Mouse (Mus musculus) ES-CJ7 (cell line): ENCODE measurements at regions not wholly inside any gene's neighbourhood (a gene's known extent, or its start where the extent isn't known, plus 50 kb on each side); places are given as distances from the start of the nearest gene placed in this dataset.

ENCODE experiments used
- DNase-seq: peaks from one replicate; pipeline ENCODE4 v3.0.0; 2011; ENCODE audit warnings: low read depth, low spot score

GRCm38 (mm10) chr14:71432364-71432763 lies 832.7 kb upstream of the Fam160b2 start:
- no peak for DNase-seq
